Mouse (Mus musculus) limb, embryonic 14.5 days (tissue): ENCODE data around the gene Ccr5. TPM values are rescaled to one million over a fixed set of nuclear protein-coding genes. Genes with fewer than 3 reads are reported as not detected.

ENCODE experiments used
- ATAC-seq: fragments of 200-750 bp; cut with Nextera tagmentation; 2 replicates; pipeline ENCODE4 v1.8.0; 2017; ENCODE audit warnings: low read depth, moderate number of reproducible peaks, moderate TSS enrichment; ENCODE audit not compliant: low FRiP score
- DNase-seq: peaks from one replicate; pipeline ENCODE4 v3.0.0-alpha.2; 2015; ENCODE audit warnings: low spot score
- H3K27ac ChIP-seq: fragments of 300-500 bp; sonication (generic); replicated peaks from 2 replicates; pipeline ENCODE4 v1.5.1; 2014; ENCODE audit warnings: low read depth, mild to moderate bottlenecking, low read length, moderate library complexity, mixed read lengths
- H3K27me3 ChIP-seq: fragments of 300-500 bp; sonication (generic); 2 replicates; pipeline ENCODE4 v1.6.1; 2014; ENCODE audit warnings: low read length, mixed read lengths; ENCODE audit not compliant: control insufficient read depth, insufficient read depth
- H3K36me3 ChIP-seq: fragments of 300-500 bp; sonication (generic); 2 replicates; pipeline ENCODE4 v1.6.1; 2014; ENCODE audit warnings: mild to moderate bottlenecking, low read length, moderate library complexity, mixed read lengths; ENCODE audit not compliant: control insufficient read depth, insufficient read depth
- H3K4me1 ChIP-seq: fragments of 300-500 bp; sonication (generic); 2 replicates; pipeline ENCODE4 v1.6.1; 2014; ENCODE audit warnings: antibody characterized with exemption, low read length, mixed read lengths; ENCODE audit not compliant: control insufficient read depth, insufficient read depth
- H3K4me2 ChIP-seq: fragments of 300-500 bp; sonication (generic); replicated peaks from 2 replicates; pipeline ENCODE4 v1.6.1; 2014; ENCODE audit warnings: low read depth, mild to moderate bottlenecking, low read length, moderate library complexity; ENCODE audit not compliant: severe bottlenecking
- H3K4me3 ChIP-seq: fragments of 300-500 bp; sonication (generic); replicated peaks from 2 replicates; pipeline ENCODE4 v1.5.1; 2014; ENCODE audit warnings: low read length
- H3K9ac ChIP-seq: fragments of 300-500 bp; sonication (generic); 2 replicates; pipeline ENCODE4 v1.6.1; 2014; ENCODE audit warnings: mild to moderate bottlenecking, low read depth, low read length, moderate library complexity; ENCODE audit not compliant: severe bottlenecking
- H3K9me3 ChIP-seq: fragments of 300-500 bp; sonication (generic); 2 replicates; pipeline ENCODE4 v1.6.1; 2016; ENCODE audit warnings: low read length; ENCODE audit not compliant: control insufficient read depth
- POLR2A ChIP-seq: fragments of 200-500 bp; IDR thresholded peaks from 2 replicates; pipeline ENCODE4 v1.8.0; 2012; ENCODE audit warnings: inconsistent platforms, mild to moderate bottlenecking, moderate library complexity, borderline replicate concordance; ENCODE audit not compliant: insufficient read depth, insufficient read length; ENCODE audit errors: extremely low read depth
- WGBS: fragments of 180-500 bp; shearing (Covaris S2); extraction: QIAGEN DNeasy Blood & Tissue Kit; methylation state at CpG from one replicate; pipeline ENCODE4 v1.1.7; 2014; 5-methylcytosine and 5-hydroxymethylcytosine counted together
- polyA plus RNA-seq, 2 experiments: library from polyadenylated mRNA; depleted of rRNA in 1 of 2; stranded (reverse) in 1 of 2; unstranded in 1 of 2; fragments of >200 nt; fragmentation: Nextera tagmentation in 1 of 2; extraction: Ambion mirVana in 1 of 2; gene quantifications; 2 replicates each; pipeline versions ENCODE4 v1.2.1 to v1.2.3; 2012 to 2014

The Ccr5 gene
- polyA plus RNA-seq, 2 experiments: 1.3 to 1.5 TPM

- Histone ChIP-seq H3K4me1 (no peaks in the 10 kb centered on the region), H3K4me3 (no peak overlapping the region), H3K9ac (no peak overlapping the region), H3K27ac (no peak overlapping the region), H3K4me2 (no peak overlapping the region), H3K9me3 (no peaks in the 10 kb centered on the region), H3K36me3 (no peaks in the 10 kb centered on the region), H3K27me3 (no peaks in the 10 kb centered on the region)
- no peak for TF ChIP-seq POLR2A
- DNase-seq: no peak
- 88% methylated on average over 1 of the region's 1 CpGs for WGBS
- no peak for ATAC-seq
Measured at GRCm38 (mm10) chr9:124100357-124100756, 21.0 kb upstream of the Ccr5 start.

DNA sequence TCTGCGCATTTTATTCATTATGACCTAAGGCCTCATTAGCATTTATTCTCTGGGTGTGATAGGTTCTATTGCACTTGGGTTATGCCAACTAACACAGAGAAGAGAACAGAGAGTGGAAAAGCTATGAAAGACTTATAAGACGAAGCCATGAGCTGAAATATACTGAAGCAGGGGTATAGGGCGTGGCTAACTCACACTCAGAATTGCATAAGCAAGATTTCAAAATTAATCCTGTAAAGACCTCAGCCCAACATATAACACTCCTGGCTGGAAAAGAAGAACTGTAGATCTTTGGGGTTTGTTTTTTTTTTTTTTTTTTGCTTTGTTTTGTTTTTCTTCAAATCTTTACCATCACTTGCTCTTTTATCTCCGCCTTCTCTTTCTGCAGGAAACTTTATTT is 19.6 kb upstream of the Ccr5 start, which contains the start of gene Ccr2:
Gene Ccr2 (plus strand): TSS at position 228 of the 400 bp plus-strand sequence.
- no peak within 1 kb of the TSS for H3K4me3 ChIP-seq
- no peak for ATAC-seq
- H3K4me1 ChIP-seq: no peaks in the 10 kb centered on the region
- H3K27ac ChIP-seq: no peak within 1 kb of the TSS
- WGBS: 83% methylated on average over 4 of the region's 4 CpGs
- no peaks in the 10 kb centered on the region for H3K9me3 ChIP-seq
- TF ChIP-seq POLR2A: no peak
- DNase-seq: no peak
- H3K27me3 ChIP-seq: no peaks in the 10 kb centered on the region
- no peak within 1 kb of the TSS for H3K9ac ChIP-seq
- no peaks in the 10 kb centered on the region for H3K36me3 ChIP-seq
- no peak within 1 kb of the TSS for H3K4me2 ChIP-seq

DNA sequence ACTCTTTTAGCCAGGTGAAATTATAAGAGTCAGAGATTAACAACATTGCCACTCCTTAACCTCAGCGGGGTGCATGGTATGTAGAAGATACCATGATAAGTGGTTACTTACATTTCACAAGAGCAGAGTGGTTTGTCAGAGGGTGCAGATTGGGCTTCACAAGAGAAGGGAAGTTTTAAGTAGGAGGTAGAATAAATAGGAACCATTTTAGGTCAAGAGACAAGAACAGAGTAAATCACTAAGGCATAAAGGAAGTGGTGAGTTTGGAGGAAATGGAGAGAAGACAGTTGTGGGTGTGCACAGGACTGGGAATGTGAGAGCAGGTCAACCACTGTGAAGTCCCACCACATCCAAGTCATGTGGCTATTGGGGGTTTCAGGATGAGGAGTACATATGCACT is 18.1 kb upstream of the Ccr5 start:
- no peak for DNase-seq
- no peak for ATAC-seq
- WGBS: 73% methylated on average over 1 of the region's 1 CpGs
- Histone ChIP-seq H3K36me3 (no peaks in the 10 kb centered on the region), H3K9me3 (no peaks in the 10 kb centered on the region), H3K27me3 (no peaks in the 10 kb centered on the region), H3K27ac (no peak overlapping the region), H3K4me2 (no peak overlapping the region), H3K4me1 (no peaks in the 10 kb centered on the region), H3K9ac (no peak overlapping the region), H3K4me3 (no peak overlapping the region)
- no peak for TF ChIP-seq POLR2A

DNA sequence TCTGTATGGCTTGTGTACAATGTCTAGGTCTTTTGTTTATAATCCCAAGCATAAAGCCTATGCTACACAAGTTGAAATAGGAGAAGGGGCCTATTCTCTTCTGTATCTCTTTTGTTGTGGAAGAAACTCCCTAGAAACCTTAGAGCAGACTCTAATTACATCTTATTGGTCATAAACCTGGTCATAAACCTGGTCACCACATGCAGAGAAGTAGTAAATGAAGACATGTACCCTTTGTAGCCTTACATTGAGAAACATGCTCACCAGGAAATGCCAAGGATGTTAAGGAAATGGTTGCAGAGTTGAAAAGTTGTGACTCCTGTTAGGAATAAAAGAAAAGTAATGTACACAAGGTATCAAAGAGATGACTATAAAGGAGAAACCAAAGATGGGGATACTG is 16.1 kb upstream of the Ccr5 start:
- DNase-seq (no peak), ATAC-seq (no peak)
- no peaks in the 10 kb centered on the region for H3K9me3 ChIP-seq
- H3K27me3 ChIP-seq: no peaks in the 10 kb centered on the region
- no peak for TF ChIP-seq POLR2A
- no peak overlapping the region for H3K4me3 ChIP-seq
- no peak overlapping the region for H3K9ac ChIP-seq
- H3K36me3 ChIP-seq: no peaks in the 10 kb centered on the region
- H3K4me1 ChIP-seq: no peaks in the 10 kb centered on the region
- no peak overlapping the region for H3K4me2 ChIP-seq
- H3K27ac ChIP-seq: no peak overlapping the region

DNA sequence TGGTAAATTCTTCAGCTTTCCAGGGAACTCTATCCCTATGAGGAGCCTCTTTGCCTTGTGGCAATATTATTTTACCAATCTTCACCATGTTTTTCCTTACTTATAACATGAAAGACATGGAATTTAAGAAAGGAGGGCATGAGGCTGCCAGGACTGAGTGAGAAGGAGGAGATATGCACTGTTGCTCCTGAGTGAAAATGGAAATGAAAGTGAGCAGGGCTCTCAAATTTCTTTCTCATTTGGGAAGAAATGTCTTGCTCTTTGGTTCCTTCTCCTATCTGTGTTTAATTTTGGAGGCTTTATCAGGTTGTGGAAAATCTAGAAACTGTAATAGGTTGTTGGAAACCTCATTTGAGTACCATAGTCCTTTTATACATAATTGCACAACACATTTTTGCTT is 14.1 kb upstream of the Ccr5 start:
- ATAC-seq: no peak
- H3K27ac ChIP-seq: no peak overlapping the region
- TF ChIP-seq POLR2A: no peak
- no peaks in the 10 kb centered on the region for H3K9me3 ChIP-seq
- no peak for DNase-seq
- no peak overlapping the region for H3K9ac ChIP-seq
- no peaks in the 10 kb centered on the region for H3K4me1 ChIP-seq
- no peak overlapping the region for H3K4me2 ChIP-seq
- H3K4me3 ChIP-seq: no peak overlapping the region
- H3K27me3 ChIP-seq: no peaks in the 10 kb centered on the region
- no peaks in the 10 kb centered on the region for H3K36me3 ChIP-seq
